Mouse (Mus musculus): ENCODE measurements around the gene Tmem80.
A peak's percentile ranks its signal among the peaks of the same experiment; 100 is the strongest.

Tmem80 gene

GRCm38 (mm10) chr7:141356971-141357370 is 29.4 kb downstream of the Tmem80 start:
- DNase-seq (ENCODE audit: low spot score in 2 of 2) = no peak

GRCm38 (mm10) chr7:141361510-141361909 is 34.0 kb downstream of the Tmem80 start:
- DNase-seq (ENCODE audit: low spot score in 2 of 2) = no peak

- DNase-seq (ENCODE audit: low spot score in 2 of 2) = peak; percentile 74 to 86
Observed at GRCm38 (mm10) chr7:141363106-141363751, 35.7 kb downstream of the Tmem80 start.

- DNase-seq (ENCODE audit: low spot score in 2 of 2) = no peak
Observed at GRCm38 (mm10) chr7:141363752-141364125, 36.2 kb downstream of the Tmem80 start.

GRCm38 (mm10) chr7:141364349-141365048 is 37.0 kb downstream of the Tmem80 start:
- no peak for DNase-seq (ENCODE audit: low spot score in 2 of 2)

GRCm38 (mm10) chr7:141365049-141365445 is 37.5 kb downstream of the Tmem80 start:
- no peak for DNase-seq (ENCODE audit: low spot score in 2 of 2)

- no peak for DNase-seq (ENCODE audit: low spot score in 2 of 2)
Observed at GRCm38 (mm10) chr7:141367358-141367757, 39.8 kb downstream of the Tmem80 start.

GRCm38 (mm10) chr7:141369918-141370317 is 42.4 kb downstream of the Tmem80 start:
- DNase-seq (ENCODE audit: low spot score in 2 of 2) = no peak

- no peak for DNase-seq (ENCODE audit: low spot score in 2 of 2)
Observed at GRCm38 (mm10) chr7:141371942-141372595, 44.5 kb downstream of the Tmem80 start.

GRCm38 (mm10) chr7:141373611-141374010 is 46.1 kb downstream of the Tmem80 start:
- DNase-seq (ENCODE audit: low spot score in 2 of 2) = no peak

- no peak for DNase-seq (ENCODE audit: low spot score in 2 of 2)
Observed at GRCm38 (mm10) chr7:141374399-141374798, 46.9 kb downstream of the Tmem80 start.

GRCm38 (mm10) chr7:141379584-141379983 is 52.0 kb downstream of the Tmem80 start:
- no peak for DNase-seq (ENCODE audit: low spot score in 2 of 2)

- DNase-seq (ENCODE audit: low spot score in 2 of 2) = no peak
Observed at GRCm38 (mm10) chr7:141381068-141381835, 53.7 kb downstream of the Tmem80 start.

All from frontal cortex, postnatal 36 days (tissue).